Mouse (Mus musculus) stomach, adult 2 months (tissue): ENCODE measurements around the gene Itgb1bp1. TPM values are rescaled to one million over a fixed set of nuclear protein-coding genes. Genes with fewer than 3 reads are reported as not detected.

Experiments
- polyA plus RNA-seq: library from polyadenylated mRNA; depleted of rRNA; stranded (reverse); fragments of >200 nt; gene quantifications from 2 replicates; pipeline ENCODE4 v1.2.3, GENCODE M21; 2012; rRNA removed

Gene Itgb1bp1
- 2.8 and 3.3 TPM in 2 replicates for polyA plus RNA-seq

DNA sequence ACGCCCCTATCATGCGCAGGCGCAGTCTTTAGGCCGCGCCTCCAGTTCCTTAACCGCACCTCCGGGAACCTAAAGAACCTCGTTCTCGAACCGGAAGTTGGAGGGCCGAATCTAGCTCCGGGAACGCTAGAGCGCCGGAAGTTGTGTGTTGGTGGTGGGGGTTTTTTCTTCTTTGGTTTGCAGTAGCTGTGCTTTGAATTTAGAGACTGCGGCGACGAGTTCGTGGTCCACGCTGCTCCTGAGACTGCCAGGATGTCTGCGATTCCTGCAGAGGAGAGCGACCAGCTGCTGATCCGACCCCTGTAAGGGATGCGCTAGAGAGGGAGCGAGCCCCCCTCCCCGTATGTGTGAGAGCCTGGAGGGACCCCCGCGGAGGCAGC lies at the start of gene Itgb1bp1:
TSS of gene Itgb1bp1 (minus strand) at position 42 of the 380 bp plus-strand sequence.

DNA sequence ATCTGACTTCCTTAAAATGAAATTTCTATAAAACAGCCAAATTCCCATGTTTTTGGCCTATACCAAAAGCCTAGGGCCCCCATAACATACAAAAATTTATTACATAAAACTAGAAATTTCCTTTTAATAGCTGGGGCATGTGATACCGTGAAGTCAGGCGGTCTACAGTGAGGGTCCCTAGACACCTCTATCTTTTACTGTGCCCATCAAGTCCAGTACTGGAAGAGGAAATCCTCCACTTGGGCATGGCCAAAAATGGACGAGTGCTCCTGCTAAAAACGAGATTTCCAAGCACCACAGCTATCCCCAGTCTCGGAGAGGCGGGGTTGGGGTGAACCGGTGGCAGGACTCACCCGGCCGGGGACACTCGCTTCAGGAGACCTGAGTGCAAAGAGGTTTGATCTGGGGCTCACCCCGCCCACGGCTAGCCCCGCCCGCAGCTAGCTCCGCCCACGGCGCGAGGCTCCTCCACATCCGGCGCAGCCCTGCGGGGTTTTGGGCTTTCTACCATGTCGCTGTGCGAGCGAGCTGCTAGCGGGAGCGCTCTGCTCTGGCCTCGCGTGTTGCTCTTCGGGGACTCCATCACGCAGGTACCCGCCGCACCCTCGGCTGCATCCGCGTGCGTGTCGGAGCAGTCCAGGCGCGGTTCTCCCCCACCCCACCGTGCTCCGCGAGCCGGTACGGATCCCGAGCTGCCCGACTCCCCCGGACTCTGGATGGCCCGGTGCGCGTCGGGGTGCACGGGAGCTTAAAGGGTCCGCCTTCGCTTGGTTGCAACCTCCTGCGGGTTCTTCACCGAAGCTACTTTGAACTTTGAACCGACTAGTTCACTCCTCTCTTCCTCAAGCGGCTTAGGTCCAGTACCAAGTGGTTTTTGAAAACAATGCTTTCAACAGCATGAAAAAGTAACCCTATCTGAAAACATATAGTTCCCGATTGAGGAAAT lies 30.1 kb upstream of the Itgb1bp1 start, which contains the start of gene Iah1:
TSS of gene Iah1 (plus strand) at position 467 of the 946 bp plus-strand sequence.

DNA sequence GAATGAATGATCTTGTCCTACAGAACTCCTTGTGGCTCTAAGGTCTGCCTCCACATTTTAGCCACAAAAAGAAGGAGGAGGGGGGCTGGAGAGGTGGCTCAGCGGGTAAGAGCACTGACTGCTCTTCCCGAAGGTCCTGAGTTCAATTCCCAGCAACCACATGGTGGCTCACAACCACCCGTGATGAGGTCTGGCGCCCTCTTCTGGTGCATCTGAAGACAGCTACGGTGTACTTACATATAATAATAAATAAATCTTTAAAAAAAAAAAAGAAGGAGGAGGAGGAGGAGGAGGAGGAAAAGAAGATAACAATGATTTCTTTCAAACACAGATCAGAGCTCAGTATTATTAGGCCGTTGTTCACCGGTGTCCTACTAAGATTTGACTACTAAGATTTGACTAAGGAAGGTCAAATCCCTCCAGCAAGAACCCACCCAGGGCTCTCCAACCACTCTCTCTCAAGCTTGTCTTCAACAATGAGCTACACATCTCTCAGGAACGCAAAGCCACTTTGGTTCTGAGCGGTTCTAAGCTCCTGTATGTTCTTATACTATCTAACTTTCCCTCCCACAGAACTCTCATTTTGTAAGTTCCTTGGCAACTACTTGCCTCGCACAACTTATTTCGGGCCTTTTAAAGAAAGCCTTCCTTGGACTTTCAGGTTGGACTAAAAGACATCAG lies 1.2 kb downstream of the Itgb1bp1 start, which contains the start of gene Cpsf3:
TSS of gene Cpsf3 (plus strand) at position 631 of the 681 bp plus-strand sequence.

Other genes with a start within 250 kb of the Itgb1bp1 start
- 2.7 and 5.3 TPM in 2 replicates for gene Cpsf3, start 893 bp downstream of the Itgb1bp1 start, polyA plus RNA-seq
- gene Iah1, start 30.1 kb upstream of the Itgb1bp1 start, polyA plus RNA-seq = 19.1 and 28.6 TPM in 2 replicates
- 6.0 and 11.8 TPM in 2 replicates for gene Adam17, start 87.3 kb upstream of the Itgb1bp1 start, polyA plus RNA-seq
- gene Ywhaq, start 131.4 kb upstream of the Itgb1bp1 start, polyA plus RNA-seq = 19.8 and 20.6 TPM in 2 replicates